Mouse (Mus musculus): ENCODE results near the gene Ncapg.
"Not testable (repeated sequence)": the region's sequence is repeated elsewhere in the genome, so short reads cannot be mapped to it uniquely, and the experiment has no call there.

Ncapg gene

GRCm38 (mm10) chr5:45669598-45670279, at the start of gene Ncapg:
TSS of gene Ncapg (plus strand) at chr5:45669919.
- peak; percentile 99 for DNase-seq

DNA sequence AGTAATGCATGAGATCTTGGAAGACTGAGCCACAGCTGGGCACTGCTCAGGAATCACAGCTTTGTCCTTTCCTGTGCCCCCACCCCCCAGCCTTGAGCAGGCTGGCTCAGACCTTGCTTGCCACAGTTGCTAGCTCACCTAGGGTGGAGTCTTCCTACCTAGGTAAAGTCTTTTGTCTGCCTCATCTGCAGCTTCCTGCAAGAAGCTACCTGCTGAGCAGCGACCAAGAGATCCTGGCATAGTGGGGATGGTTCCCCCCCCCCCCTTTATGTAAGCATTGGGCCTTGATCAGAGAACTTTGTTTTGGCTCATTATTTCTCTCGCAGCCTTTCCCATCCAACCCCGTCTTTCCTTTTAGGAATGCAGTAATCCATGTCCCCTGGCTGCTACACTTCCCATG, 48.2 kb upstream of the Ncapg start:
- DNase-seq, result no peak

DNA sequence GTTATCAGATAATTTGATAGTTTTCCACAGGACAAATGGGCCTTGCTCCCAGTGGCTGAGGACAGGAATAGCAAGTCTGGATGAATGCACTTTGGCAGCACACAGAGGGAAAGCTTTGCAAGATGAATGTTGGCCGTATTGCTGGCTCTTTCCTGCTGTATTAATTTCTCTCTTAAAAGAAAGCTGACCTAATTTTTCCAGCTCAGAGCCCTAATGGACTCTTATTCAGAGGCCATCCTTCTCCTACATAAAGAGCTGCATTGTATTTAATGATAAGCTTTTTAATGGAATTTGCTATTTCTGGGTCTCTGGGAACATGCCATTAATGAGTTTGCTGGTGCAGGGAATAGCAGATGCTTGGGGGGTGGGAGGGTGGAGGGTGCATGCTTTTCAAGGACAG, 41.9 kb upstream of the Ncapg start:
- DNase-seq, result peak; percentile 44

DNA sequence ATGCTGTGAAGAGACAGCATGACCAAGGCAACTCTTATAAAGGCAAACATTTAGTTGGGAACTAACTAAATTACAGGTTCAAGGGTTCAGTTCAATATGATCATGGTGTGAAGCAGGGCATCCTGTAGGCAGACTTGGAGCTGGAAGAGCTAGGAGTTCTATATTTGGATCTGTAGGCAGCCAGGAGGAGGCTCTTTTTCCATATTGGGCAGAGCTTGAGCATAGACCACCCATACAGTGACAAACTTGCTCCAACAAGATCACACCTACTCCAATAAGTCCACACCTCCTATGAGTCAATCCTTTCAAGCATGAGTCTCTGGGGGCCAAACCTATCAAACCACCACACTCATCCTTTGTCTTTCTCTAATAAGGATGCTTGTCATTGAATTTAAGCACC, 40.2 kb upstream of the Ncapg start:
- DNase-seq, result no peak

DNA sequence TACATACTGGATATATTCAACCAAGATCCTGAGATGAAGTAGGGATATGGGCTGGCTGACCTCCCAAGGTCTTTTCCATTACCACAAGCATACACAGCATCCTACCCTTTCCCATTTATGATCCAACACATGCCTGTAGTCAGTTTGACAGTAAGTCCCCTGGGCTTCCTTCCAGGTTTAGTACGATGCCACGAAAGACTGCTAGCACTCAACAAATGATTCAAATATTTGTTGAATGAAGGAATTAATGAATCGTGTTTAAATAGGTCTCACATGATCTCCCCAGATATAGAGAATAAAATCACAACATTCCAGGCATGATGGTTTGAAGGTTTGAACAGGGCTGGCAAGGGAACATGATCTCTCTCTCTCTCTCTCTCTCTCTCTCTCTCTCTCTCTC, 31.3 kb upstream of the Ncapg start:
- no peak for DNase-seq

DNA sequence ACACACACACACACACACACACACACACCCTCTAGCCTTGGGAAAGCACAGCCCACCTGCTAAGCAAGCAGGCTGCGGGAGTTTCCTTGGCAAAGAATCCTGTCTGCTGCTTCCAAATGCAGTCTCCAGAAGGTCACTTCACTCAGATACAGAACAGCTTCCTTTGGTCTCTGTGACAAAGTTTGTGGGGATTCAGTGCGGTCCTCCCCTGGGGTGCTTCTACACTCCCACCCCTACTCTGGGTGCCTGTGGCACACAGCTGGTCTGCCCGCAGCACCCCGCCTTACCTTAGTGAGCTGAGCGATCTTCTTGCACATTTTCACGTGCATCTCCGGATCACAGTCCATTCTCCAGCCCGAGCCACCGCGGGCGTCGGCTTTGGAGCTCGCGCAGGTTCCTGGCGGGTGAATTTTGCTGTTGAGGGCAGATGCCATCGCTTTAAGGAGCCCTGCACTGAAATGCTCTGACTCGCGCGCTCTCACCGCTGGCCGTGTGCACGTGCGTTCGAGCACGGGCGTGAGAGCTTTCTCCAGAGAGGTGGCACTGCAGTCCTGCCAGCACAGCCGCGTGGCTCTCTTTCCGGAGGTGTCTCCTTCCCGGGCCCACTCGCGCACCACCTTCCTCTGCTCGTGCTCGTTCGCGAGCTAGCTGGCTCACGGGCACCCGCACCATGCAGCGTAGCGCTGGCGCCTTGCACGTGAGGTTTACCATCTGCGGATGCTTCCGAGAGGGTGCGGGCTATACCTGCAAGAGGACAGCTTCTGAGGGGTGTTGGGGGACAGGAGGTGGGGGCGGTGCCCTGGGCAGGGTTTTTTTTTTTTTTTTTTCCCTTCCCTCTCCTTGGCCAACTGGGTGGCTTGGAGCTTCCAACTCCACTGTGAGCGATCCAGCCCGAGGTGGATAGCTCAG, 30.7 kb upstream of the Ncapg start, which contains the start of gene Fam184b:
TSS of gene Fam184b (minus strand) at position 809 of the 909 bp plus-strand sequence.
- peak; percentile 74 for DNase-seq

DNA sequence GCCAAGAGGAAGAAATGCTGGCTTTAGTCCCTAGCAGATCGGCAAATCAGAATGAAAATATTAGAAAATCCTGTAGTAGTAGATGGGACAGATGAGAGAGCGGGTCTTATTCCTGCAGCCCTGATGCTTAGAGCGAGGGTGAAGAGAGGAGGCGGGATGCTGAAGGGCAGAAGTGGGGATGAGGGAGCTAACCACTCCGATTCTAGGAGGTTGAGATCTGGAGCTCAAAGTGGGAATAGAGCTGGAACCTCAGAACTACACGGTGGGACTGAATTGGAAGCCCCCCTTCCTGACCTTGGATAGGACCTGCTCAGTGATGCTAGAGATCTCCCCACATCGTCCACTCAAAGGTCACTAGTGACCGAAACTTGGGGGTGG, 30.0 kb upstream of the Ncapg start:
- DNase-seq, result peak; percentile 27

- DNase-seq, result no peak
These were observed 18.6 kb upstream of the Ncapg start for GRCm38 (mm10) chr5:45651026-45651703.

DNA sequence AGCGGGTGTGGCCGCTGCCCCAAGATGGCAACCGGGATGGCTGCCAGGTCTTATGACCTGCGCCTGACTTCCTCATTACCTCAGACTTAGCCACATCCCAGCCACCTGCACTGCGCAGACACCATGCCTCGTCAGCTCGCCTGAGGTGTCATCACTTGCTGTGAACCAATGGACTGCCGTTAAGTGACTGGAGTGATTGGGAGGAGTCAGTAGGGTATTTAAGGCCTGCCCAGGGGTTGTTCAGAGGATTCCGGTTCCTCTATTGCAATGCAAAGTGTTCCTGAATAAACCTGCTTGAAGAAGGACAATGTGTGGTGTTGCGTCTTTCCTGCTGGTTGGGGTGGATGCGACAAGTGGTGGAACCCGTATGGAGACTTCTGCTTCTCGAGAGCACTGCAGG, 11.3 kb upstream of the Ncapg start:
- DNase-seq, result not testable (repeated sequence)

DNA sequence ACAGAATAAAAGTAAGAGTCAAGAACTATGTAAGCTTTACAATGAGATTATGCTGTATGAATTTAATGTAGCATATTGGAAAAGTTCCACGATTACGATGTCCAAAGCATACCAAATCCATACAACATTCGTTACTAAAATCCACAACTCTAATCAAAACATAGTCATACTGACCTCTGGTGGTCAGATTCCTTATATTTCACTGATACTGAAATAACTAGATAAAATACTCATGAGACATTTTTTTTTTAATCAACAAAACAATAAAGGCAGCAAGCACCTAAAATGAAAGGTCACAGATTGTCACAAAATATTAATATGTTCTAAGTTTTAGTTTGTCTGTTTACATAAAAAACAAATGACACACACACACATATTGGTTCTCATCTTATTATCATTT, 1.4 kb upstream of the Ncapg start:
- DNase-seq, result peak; percentile 1

DNA sequence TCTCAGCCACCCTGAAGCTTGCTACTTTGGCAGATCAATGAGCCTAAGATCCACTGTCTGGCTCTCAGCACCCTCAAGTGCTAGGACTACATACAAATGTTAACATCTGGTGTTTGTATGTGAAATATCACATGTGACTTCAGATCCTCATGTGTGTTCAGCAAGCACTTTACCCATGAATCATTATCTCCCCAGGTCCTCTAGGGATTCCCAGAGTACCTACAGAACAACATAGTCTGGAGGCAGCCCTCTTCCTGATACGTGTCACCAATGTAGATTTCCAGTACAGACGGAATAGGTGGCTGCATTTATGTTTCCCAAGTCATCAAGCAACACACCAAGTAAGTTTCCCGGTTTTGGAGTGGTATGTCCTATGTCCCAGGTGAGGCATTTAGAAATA, 888 bp upstream of the Ncapg start:
- peak; percentile 3 for DNase-seq

DNA sequence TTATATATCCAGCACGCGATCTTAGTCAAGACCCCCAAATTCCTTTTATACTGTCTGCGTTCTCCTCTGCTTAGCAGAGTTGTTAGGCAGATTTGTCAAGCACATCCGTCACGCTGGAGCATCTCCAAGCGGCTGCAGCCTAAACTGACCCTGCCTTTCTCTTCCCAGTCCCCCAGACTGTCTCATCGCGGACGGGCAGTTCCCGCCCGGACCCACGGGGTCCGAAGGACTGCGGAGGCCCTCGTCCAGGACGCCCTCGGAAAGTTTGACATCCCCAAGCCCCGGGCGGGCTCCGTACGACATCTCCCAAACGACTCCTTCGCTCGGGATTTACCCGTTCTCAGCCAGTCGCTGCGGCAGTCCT, 503 bp upstream of the Ncapg start:
- DNase-seq, result no peak

GRCm38 (mm10) chr5:45670280-45670670, 556 bp downstream of the Ncapg start:
- DNase-seq, result no peak

GRCm38 (mm10) chr5:45670894-45671494, 1.3 kb downstream of the Ncapg start:
- DNase-seq, result no peak

DNA sequence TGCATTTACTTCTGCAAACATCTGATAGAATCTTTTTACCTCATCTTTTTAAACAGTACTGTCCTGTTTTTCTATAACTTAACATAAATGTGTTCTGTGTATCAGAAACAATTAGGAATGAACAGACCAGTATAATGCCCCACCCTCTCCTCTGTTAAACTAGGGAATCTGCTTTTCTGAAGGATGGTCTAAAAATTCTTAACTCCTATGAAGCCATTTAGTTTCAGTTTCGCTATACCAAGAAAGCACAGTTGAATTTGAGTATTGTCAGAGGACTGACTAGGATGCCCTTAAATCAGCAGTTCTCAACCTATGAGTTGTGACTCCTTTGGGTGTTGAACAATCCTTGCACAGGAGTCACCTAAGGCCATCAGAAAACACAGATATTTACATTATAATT, 5.3 kb downstream of the Ncapg start:
- DNase-seq, result no peak

DNA sequence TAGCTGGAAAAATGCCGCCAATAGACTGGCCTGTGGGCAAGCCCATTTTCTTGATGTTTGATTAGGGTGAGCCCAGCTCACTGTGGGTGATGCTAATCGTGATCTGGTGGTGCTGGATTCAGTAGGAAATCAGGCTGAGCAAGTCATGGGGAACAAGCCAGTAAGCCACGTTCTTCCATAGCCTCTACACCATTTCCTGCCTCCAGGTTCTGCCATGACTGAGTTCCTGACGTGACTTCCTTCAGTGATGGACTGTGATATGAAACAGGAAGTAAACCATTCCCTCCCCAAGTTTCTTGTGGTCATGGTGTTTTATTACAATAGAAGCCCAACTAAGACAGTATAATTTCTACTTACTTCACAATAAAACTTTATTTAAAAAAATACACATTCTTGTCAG, 7.9 kb downstream of the Ncapg start:
- DNase-seq, result no peak

DNA sequence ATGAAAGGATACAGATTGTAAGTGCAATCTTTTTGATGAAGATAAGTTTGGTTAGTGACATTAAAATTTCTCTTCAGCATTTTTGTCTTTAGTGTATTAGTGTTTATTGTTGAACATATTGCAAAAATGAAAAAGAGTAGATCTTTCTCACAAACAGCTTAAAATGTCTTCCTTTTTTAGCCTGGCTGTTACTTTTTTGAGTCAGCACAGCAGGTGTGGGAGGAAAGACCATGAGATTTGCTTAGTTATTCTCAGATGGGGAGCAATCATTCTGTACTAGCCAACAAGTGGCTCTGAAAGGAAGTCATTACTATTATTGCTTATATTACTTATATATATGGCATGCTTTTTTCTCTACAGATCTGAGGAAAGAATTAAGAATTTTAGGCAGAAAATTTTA, 10.2 kb downstream of the Ncapg start:
- no peak for DNase-seq

DNA sequence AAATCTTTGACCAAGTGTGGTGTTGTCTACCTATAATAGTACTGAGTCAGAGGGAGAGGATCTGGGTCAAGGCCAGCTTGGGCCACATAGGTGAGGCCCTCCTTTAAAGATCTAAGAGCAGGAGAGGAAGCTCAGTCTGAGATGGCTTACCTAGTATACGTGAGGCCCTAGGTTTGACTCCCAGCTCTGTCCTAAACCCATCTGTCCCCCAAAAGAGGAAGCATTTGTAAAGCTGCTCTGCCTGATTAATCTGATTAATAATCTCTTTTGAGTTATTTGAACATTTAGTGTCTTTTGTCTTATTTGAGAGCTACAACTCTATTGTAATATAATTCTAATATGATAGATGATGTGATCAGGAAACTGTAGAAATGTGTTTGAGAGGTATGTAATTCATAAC, 13.7 kb downstream of the Ncapg start:
- DNase-seq, result no peak

DNA sequence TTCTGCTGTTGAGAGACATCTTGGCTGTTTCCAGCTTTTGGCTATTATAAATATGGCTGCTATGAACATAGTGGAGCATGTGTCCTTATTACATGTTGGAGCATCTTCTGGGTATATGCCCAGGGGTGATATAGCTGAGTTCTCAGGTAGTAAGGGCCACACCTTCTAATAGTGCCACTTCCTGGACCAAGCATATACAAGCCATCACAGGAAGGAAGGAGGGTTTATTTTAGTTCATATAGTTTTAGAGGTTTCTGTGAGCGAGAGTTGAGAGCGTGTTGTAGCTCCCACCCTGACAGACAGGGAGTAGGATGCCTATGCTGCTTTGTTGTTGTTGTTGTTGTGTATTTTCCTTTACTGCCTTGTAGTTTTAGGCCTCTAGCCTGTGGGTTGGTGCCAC, 15.5 kb downstream of the Ncapg start:
- no peak for DNase-seq

DNA sequence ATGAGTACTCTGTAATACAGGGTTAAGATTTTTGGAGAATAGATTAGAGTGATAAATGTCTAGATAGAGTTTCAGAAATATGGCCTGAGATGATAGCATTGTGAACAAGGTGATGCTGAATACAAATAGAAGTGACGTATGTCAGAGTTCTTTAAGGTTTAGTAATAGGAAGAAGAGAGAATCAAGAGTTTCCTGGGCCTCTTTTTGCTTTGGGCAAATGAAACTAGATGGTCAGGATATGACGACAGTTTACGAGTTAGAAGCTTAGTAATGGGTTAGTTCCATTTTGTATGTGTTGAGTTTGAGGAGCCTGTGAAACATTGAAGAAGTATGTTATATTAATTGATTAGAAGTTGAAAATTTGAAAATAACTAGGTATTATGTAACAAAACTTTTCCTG, 16.5 kb downstream of the Ncapg start:
- DNase-seq, result no peak

DNA sequence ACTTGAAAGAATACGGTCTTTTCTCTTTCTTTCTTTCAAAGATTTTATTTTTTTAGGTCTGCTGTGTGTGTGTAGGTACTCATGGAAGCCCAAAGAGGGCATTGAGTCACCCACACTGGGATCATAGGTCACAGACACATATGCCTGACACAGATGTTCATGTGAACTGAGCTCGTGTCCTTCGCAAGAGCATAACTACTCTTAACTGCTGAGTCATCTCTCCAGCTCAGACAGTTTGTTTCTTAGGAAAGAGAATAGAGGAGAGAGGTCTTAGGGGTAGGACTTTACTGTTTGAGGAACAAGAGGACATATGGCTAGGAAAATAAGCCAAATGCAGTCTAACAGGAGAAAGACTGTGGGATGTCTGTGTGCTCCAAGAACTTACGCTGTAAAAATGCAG, 19.4 kb downstream of the Ncapg start:
- DNase-seq, result no peak

DNA sequence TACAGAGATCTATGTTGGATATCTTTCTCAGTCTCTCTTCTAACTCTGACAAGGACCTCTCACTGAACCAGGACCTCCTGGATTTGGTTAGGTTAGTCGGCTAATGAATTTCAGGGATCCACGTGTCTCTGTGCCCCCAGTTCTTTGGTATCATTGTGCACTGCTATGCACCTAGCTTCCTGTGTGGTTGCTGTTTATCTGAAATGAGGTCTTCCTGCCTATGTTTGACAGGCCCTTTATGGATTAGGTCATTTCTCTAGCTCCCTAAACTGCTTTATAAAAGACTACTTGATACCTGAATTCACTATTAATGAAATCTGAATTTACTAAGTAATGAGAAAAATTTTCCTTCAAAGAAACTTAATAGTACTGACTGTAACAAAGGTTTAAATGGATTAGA, 21.1 kb downstream of the Ncapg start:
- DNase-seq, result no peak

- DNase-seq, result no peak
These were observed 22.0 kb downstream of the Ncapg start for GRCm38 (mm10) chr5:45691678-45692077.

All from cerebellum, adult 8-10 months (tissue).